Mouse (Mus musculus) cerebral cortex, adult 2 months (tissue): ENCODE data around the gene Cxcr4.

Experiments
- WGBS: fragments of 180-500 bp; shearing (Covaris S2); methylation state at CpG from one replicate; pipeline ENCODE4 v1.1.7; 2018; 5-methylcytosine and 5-hydroxymethylcytosine counted together

Cxcr4 gene

GRCm38 (mm10) chr1:128600549-128600948, 8.5 kb upstream of the Cxcr4 start:
- 91% methylated on average over 2 of the region's 2 CpGs for WGBS

DNA sequence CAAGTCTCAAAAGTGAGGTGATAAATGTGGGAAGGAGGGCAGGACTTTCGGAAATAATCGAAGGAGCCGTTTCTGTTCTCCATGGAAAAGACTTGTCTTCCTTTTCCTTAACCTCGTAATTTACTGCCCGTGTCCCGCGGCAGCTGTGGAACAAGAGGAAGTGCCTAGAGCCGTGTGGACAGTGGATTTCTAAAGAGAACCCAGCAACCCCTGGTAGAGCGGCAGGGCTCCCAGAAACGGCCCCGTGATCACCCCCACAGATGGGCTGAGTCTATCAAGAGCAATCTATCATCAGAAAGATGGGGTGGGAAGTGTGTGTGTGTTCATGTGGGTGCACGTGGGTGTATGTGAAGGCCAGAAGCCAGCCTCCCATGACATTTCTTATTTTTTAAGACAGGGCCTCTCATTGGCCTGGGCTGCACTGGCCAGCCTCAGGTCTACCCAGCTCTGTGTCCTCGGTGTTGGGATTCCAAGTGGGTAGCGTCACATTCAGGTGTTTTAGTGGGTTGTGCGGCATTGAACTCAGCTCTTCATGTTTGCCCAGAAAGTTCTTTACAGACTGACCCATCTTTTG, 5.2 kb upstream of the Cxcr4 start:
- WGBS = 84% methylated on average over 15 of the region's 15 CpGs

DNA sequence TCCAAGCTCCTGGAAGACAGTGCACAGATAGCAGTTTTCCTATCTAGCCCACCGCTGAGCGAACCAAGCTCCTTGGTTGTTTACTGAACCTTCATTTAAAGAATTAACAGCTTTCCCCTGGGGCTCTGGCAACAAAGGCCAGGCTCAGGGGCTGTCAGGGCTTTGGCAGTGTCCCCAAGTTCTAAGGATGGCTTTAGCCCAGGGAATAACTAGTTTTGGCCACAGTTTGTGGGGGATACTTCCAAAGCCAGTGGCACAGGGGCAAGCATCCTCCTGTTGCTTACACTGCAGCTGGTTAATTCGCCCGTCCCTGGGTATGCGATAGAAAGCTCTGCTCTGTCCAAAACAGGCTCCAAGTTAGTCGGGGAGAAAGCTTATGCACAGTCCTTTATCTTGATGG, 3.4 kb upstream of the Cxcr4 start:
- WGBS = 40% methylated on average over 6 of the region's 6 CpGs

DNA sequence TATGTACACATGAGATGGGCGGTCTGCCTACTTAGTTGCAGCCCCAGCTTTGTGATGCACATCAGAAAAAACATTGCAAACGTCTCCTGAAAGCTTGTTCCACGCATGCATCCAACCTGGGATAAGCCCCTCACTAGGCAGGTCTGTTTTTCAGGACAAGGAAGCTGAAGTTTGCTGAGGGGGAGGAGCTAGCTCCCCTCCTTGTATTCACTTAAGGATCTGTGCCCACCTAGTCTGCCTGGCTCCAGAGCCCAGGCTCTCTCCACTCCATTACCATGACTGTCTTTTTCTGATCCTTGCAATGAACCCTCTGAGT, 3.0 kb upstream of the Cxcr4 start:
- WGBS = 57% methylated on average over 3 of the region's 3 CpGs

DNA sequence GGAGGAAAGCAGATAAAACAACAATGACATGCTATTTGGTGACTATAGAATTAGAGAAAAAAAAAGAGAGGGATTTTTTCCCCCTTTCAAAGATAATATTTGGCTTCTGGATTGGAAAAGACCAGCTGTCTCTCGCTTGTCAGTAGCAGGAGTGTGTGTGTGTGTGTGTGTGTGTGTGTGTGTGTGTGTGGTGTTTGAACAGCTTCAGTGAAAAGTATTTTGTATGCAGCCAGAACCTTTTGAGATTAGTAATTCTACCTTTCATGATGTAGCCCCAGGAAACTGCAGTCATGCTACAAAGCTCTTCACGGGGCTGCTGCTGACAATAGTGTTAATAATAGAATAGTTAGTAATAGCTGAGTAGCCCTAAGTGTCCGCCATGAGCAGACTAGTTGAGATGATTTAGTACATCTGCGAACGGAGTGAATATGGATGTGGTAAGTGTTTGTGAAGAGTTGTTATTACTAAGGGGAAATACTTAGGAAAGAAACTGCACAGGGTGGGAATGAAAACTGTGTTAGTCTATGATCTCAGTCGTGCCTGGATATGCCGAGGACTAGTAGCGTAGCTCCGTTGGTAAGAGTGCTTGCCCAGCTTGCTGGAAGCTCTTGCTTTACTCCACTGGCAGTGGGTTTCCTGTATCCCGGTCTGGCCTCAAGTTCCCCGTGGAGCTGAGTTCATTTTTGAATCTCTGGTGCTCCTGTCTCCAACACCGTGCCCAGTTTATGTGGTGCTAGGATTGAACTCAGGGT, 2.4 kb upstream of the Cxcr4 start:
- 49% methylated on average over 12 of the region's 12 CpGs for WGBS

DNA sequence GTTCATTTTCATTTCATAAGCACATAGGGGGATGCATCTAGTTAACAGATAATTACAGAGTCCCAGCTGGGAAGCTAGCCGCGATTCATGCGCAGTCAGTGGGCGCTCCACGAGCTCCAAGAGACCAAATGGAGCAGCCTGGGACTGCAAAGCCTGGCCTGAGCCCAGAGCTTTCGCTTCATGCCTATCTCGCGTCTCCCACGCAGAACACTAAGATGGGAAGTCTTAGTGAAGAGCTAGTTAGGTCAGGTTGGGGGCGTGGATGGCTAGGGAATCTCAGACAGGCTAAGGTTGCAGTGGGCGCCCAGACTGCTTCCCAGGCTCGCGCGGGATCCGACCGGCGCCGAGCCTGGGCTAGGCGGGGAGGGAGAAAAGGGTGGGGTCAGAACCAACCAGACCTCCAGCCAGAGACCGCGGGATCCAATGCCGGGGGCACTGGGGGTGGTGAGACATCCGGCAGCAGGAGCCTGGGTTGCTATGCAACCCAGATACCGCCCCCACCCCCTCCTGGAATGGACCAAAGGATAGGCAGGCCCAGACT, 938 bp upstream of the Cxcr4 start:
- WGBS = 1% methylated on average over 24 of the region's 24 CpGs

DNA sequence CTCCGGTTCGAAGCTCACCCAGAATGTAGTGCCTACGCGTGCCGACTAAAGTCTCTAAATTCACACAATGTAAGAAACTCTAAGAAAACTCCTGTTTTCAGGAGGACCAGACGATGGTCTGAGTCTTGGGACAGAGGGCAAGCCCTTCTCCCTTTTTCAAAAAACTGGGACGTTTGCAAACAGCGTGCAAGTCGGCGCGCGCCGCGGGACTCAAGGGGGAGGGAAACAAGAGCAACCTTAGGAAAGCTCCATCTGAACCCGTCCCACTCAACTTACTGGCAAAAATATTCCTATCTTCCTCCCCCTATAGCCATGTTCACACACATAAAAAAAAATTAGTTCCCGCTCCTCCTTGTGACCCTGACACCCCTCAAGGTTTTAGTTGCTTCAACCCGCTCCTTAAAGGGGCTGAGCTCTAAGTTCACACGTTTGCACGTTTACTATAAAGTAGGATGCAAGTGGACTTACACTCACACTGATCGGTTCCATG, 327 bp downstream of the Cxcr4 start:
- WGBS = under 1% methylated on average over 20 of the region's 20 CpGs

DNA sequence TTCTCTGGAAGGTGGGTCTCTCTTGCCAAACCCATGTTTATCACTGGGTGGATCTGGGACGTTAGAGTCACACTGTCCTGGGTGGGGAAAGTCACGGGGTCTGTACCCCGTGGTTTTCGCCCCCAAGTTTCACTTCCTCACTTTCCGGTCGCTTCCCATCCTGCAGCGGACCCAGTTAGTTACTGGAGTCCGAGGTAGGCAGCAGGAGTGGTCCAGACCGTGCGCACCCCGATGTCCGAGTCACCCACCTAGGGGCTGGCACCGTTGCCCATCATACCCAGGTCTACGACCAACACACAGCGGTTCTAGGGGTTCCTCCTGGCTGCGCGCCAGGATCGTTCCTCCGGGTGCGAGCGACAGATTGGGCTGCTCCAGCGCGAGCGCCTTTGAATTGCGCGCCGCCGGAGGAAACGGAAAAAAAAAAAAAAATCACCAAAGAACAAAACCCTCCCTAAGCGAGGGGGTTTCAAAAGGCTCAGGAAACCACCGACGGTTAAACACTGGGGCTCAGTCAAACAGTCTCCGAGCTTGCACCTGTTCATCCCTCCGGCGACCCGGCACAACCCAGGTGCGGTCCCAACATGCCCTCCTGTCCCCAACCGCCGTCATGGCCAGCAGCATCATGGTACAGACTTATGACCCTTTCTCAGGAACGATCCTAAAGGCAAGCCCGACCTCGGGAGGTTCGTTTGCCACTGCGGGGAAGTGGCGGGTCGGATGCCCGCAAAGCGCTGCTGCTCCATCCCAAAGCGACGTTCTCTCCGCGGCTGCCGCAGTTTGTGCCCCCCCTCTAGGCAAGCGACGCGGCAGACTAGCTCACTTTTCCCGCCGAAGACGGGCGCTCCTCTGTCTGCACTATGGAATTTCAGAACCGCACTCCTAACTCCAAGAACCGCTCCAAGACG, 1.0 kb downstream of the Cxcr4 start:
- under 1% methylated on average over 63 of the region's 63 CpGs for WGBS

GRCm38 (mm10) chr1:128590011-128590410, 2.1 kb downstream of the Cxcr4 start:
- WGBS = 26% methylated on average over 6 of the region's 6 CpGs

- WGBS = 91% methylated on average over 9 of the region's 9 CpGs
Observed at GRCm38 (mm10) chr1:128589488-128589887, 2.6 kb downstream of the Cxcr4 start.

GRCm38 (mm10) chr1:128588337-128588736, 3.8 kb downstream of the Cxcr4 start:
- WGBS = 68% methylated on average over 2 of the region's 2 CpGs

DNA sequence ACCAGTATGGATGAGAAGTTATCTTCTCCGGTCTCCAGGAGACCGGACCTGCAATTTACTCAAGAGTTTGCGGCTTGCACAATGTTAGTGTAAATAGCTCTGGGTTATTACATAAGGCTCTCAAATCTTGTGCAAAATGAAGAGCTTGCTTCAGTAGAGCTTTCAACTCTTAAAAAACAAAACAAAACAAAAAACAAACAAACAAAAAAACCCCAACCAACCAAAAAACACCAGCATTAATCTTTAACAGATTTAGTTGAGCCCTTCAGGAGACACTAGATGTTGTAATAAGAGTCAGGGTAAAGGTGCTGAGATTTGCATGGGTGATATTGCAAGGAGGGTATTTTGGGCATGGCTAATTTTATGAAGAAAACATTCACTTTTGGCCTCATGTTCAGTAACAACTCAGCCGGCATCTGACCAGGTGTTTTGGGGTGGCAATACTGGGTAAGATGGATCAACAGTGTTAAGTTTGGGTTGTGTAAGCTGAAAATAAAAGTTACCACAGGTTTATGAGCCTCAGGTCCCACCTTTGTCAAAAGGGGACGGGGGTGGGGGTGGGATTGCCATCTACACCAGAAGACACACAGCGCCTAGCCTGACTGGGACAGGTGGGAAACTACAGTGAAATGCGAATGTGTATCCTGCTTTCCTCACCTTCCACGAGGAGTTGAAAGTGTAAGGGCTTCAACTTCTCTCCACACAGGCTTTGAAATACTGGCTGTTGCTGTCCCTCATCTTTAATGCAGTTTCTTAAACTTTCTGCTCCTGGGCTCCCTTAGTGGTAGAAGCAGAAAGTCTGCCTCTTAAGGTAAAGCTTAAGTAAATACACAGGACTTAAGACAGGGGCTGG, 4.9 kb downstream of the Cxcr4 start:
- 92% methylated on average over 8 of the region's 8 CpGs for WGBS

DNA sequence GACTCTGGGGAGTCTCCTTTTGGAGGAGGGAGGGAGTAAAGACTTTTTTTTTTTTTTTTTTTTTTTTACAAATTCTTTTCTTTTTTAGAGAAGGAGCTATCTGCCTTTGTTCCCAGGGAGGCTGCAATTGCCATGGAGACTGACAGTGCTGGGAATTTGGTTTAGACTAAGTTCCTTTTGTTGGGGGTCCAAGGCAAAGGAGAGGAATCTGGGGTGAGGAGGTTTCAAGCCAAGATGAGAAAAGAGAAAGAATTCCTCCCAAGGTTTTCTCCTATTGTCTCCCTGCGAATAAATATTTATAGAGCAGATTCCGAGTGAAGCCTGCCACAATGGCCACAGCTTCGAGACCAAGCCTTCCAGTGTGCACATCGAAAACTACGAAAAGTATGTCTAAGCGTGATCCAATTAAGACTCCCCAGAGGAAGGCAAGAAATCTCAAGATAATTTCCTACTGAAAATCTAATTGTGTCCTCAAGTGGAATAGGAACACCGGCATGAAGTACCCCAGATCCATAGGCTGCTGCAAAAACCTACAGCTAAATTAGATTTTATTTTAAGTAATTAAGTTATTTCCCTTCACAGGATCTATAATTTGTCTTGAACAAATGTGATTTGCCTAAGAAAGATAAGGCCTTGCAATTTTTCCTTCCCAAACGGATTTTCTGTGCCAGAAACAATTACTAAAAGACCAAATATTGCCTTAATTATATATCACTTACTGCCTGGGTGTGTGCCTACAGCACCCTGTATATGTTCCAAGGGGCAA, 5.7 kb downstream of the Cxcr4 start:
- 66% methylated on average over 8 of the region's 8 CpGs for WGBS

- WGBS = 70% methylated on average over 3 of the region's 3 CpGs
Observed at GRCm38 (mm10) chr1:128585396-128586161, 6.5 kb downstream of the Cxcr4 start.

DNA sequence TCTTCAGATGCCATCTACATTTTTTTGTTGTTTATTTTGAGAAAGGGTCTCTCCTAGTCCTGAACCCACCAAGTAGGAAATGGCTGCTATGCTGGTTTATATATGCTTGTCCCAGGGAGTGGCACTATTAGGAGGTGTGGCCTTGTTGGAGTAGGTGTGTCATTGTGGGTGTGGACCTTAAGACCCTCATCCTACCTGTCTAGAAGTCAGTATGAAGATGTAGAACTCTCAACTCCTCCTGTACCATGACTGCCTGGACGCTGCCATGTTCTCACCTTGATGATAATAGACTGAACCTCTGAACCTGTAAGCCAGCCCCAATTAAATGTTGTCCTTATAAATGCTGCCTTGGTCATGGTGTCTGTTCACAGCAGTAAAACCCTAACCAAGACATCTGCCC, 7.4 kb downstream of the Cxcr4 start:
- WGBS = 100% methylated on average over 1 of the region's 1 CpGs

DNA sequence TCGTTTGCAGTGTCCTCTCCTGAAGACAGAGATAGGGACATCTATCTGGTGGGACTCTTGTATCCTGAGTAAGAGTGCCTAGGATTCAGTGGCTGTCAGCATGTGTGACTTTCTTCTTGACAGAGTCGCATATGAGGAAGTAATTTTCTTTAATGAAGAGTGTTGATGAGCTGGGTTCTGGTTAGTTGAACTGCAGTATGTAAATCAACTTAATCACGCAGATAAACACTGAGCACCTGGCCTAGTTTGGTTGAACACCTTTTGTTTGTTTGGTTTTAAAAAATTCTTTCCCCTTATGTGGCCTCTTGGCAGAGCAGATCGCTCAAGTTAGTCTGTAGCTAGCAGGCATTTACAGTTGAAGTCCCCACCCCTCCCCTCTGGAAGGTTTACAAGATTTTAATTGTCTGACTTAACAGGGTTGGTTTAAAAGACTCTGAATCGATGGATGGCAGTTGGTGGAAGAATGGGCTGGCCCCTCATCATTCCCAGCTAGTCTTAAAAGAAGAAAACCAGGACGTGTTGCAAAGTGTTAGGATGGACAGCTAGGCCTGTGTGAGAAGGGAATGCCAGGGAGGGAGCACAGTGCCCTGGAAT, 8.7 kb downstream of the Cxcr4 start:
- WGBS = 75% methylated on average over 6 of the region's 6 CpGs

DNA sequence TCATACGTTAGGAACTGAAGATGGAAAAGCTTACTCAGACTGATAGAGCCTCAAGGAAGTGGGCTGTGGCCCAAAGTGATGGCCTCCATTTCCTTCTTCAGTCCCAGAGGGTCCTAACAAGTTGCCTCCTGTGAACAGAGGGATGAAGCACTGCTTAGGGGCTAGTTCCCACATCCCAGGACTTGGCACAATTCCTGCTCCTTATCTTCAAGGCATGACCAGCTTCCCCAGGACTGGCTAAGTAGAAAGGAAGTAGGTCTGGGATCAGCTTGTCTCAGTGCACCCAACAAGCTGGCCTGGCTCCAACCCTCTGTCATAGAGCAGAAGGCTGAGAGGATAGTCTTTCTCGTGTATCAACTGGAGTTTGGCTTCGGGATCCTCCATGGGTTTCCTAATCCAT, 11.8 kb downstream of the Cxcr4 start:
- WGBS = 90% methylated on average over 3 of the region's 3 CpGs

GRCm38 (mm10) chr1:128578454-128578853, 13.6 kb downstream of the Cxcr4 start:
- 74% methylated on average over 2 of the region's 2 CpGs for WGBS

- WGBS = 85% methylated on average over 4 of the region's 4 CpGs
Observed at GRCm38 (mm10) chr1:128575096-128575495, 17.0 kb downstream of the Cxcr4 start.
